Mouse (Mus musculus) adrenal gland, postnatal 36 days (tissue): Measurements from ENCODE around the gene Htra1. TPM values are rescaled to one million over a fixed set of nuclear protein-coding genes. Genes with fewer than 3 reads are reported as not detected.

Experiments
- DNase-seq, 2 experiments: peaks; one replicate each; pipeline ENCODE4 v3.0.0; 2021; ENCODE audit warnings: mixed read lengths in 1 of 2
- long read RNA-seq, 2 experiments: library from polyadenylated mRNA; stranded (forward); transcript quantifications; one replicate each; pipeline ENCODE4 v2.0.0; 2021; ENCODE audit warnings: borderline sequencing depth in 2 of 2
- total RNA-seq, 2 experiments: library from RNA; stranded (reverse); gene quantifications; 2 replicates each; pipeline ENCODE4 v1.2.3; 2021

Htra1 gene
- 10 to 100 TPM; 38.5 to 94.6 TPM for total RNA-seq
- long read RNA-seq, experiment 1, transcript Htra1-201 (9 exons, 2,041 nt): major isoform, 92 of 97 reads
- long read RNA-seq, experiment 1, partial matches to known transcripts: 2 of 97 reads
- long read RNA-seq, experiment 1, other reads (novel, unspliced or antisense): 3 of 97 reads
- long read RNA-seq, experiment 2, transcript Htra1-201 (9 exons, 2,041 nt): major isoform, 54 of 60 reads
- long read RNA-seq, experiment 2, partial matches to known transcripts: 1 of 60 reads
- long read RNA-seq, experiment 2, other reads (novel, unspliced or antisense): 5 of 60 reads

DNA sequence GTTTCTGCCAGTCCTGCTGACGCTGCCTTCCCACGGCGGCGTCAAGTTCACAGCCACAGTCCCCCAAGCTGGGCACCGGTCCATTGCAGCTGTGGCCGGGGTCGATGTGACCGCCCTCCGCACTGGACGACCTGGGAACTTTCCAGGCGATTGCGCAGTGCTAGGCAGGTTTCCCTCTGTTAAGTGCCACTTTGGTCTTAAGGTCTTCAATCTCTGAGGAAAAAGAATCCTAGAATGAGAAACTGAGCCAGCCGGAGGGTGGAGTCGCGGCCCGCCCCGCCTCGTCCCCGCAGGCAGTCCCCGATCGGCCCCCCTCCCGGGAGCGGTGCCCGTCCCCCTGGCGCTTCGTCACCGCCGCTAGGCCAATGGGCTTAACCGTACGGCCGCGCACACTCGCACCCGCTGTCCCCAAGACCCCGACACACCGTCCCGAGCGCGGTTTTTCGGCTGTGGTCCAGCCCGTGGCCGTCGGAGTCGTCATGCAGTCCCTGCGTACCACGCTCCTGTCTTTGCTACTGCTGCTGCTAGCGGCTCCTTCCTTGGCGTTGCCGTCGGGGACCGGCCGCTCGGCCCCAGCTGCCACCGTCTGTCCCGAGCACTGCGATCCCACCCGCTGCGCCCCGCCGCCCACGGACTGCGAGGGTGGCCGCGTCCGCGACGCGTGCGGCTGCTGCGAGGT, at the start of gene Htra1:
Gene Htra1 (plus strand): TSS at position 319 of the 679 bp plus-strand sequence.
- DNase-seq: peak; percentile 90 to 93

DNA sequence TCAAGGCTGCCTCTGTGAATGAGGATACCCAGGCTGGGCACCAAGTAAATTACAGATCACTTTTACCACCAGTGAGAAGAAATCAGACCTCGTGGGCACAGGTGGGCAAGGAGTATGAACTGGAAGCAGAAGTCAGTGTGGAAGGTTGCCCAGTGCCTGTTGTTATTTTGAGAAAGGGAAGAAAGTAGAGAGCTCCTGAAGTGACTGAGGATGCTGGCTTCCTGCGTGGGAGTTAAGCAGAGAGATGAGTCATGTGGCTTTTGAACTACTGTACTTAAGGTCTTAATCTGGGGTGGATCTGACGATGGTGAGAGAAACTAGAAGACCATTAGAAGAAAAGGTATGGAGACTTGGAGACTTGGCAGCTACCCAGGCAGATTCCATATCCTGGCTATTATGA, 49.7 kb upstream of the Htra1 start:
- no peak for DNase-seq

DNA sequence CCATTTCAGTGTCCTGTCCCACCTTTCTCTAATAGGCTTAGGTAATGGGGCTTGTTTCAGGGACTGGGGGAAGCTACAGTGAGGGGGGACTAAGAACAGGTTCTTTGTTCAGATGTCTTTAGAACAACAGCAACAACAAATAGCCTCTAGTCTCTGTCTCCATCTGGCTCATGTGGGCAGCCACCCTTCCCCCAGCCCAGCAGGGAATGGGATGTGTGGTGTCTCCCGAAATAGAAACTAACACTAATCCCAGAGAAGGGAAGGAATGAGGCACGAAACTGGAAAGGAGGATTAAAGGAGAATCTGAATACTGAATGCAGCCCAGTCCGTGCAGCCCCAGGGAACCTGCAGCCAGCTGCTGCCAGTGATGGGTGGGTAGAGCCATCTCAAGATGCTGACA, 48.0 kb upstream of the Htra1 start:
- no peak for DNase-seq

DNA sequence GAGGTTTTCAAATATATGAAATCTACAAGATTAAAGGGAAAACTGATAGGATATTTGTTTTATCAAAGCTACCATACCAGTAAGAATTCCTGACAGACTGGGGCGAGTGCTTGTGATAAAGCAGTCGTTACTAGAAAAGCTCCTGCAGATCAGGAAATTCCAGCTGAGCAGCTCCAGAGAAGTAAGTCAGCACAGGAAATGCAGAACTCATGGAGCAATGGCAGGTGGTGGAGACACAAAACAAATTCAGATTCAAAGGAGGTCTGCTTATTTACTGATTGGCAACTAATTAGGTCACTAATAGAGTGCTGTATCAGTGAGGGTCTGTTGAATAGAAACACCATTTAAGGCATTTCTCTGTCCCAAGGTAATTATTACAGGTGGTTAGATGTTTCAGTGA, 45.0 kb upstream of the Htra1 start:
- DNase-seq: no peak

DNA sequence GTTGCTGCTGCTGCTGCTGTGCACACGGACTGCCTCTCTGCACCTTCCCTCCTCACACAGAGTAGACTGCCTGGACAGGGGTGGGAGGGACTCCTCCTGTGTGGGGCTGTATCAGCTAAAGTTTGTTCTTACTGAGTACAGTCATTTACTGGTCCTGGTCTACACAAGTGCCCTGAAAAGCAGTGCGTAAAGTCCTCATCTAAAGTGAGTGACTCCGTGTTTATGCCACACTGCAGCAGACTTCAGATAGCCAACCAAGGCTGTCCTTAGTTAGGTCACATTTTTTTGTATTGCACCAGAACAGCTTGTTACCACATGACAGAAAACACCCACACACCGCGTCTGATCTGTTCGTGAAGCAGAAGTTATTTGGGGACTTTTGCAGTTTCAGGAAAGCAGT, 42.9 kb upstream of the Htra1 start:
- no peak for DNase-seq

DNA sequence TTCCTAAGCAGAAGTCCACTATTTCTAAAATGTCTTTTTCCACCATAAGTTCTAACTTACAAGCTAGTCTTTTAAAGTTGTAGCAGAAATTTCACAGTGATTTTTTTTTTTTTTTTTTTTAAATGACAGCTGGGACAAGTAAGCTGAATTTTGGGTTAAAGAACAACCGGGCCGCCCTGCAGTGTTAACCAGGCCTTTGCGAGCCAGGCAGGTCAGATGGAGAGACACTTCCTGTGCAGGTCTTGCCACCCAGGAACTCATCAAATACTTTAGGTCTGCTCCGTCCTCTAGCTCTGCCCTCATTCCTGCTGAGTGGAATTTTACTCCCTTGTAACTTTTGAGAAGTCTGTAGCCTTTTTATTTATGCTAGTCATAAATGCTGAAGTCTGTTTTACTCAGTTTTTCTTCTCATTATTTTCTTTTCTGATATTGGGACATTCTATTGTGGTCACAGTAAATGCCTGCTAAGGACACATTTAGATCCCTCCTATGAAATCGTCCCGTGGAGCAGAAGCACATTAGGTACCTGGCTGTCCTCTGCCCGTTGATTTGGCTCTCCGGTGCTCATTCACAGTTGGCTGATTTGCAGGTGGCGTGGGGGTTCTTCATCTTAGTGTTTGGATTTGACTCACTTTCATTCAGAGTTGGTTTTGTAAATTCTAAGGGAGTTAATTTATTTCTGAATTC, 40.8 kb upstream of the Htra1 start:
- DNase-seq: no peak

DNA sequence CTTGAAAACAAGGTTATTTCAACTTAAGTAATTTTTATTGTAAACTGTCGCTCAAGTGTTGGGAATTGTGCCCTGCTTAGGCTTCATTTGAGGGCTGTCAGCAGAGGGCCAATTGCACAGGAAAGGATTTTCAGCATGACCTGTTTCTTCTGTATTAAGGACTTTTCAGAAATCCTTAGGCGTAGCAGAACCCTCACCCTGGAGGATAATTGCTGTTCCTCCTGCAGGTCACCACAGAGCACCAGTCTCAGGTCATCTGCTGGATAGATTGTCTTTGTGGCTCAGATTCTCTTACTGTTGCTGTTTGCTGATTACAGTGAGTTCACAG, 40.3 kb upstream of the Htra1 start:
- no peak for DNase-seq

DNA sequence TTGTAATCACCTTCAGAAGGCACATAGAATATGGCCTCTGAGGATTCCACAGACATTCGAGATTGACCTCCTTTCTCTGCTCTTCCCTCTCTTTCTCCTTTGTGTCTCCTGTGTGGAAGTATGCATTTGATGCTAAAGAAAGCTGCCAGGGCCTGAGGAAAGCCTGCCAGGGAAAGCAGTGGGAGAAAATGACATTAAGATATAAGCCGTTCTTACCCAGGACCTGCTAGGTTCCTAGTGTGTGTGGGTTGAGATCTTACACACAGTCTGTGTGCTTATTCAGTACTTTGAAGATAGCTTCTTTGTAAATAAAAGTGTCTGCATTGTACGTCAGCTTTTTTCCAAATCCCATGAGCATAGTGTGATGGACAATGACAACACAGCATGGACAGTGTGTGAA, 39.8 kb upstream of the Htra1 start:
- DNase-seq: no peak

DNA sequence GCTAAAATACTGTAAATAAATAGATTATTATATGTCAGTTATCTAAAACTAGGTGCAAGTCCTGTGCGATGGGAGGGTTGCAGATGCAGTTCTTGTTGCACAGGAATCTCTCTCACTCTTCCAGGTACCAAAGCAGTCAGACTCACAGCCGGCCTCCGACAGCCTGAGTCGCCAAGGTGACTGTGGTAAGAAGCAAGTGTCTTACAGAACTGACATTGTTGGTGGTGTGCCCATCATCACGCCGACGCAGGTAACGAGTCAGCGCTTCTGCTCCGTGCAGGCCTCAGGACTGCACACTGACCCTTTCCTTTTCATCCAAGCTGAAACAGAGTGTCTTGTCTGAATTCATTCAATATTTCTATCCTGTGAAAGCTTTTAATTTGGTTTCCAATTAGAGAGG, 38.7 kb upstream of the Htra1 start:
- no peak for DNase-seq

DNA sequence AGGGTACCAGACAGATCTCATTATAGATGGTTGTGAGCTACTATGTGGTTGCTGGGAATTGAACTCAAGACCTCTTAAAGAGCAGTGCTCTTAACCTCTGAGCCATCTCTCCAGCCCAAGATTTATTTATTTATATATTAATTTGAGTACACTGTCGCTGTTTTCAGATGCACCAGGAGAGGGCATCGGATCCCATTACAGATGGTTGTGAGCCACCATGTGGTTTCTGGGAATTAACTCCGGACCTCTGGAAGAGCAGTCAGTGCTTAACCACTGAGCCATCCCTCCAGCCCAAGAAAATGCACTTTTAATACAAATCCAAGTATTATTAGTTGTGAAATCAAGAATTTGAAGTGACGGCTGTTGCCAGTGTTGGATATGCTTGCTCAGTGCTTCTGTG, 37.5 kb upstream of the Htra1 start:
- DNase-seq: no peak

DNA sequence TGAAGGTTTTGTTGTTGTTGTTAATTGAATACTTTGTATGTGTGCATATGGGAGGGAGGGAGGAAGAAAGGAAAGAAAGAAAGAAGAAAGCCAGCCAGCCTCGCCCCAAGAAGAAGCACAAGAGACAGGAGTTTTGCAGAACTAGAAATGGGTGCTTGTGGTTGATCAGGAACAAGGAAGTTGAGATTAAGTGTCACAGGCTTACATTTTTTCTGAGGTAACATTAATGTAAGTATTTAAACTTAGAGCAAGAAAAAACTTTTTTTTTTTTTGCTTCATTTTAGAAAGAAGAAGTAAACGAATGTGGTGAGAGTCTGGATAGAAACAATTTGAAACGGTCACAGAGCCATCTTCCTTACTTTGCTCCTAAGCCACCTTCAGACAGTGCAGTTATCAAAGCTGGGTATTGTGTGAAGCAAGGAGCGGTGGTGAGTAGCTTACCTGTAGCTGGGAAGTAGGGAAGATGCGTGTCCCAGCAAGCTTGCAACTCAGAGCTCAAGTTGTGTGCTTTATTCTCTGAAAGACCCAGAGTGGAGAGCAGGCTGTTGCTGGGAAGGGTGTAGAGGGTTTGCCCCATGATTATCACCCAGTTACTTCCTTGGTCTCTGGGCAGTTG, 35.6 kb upstream of the Htra1 start:
- no peak for DNase-seq

DNA sequence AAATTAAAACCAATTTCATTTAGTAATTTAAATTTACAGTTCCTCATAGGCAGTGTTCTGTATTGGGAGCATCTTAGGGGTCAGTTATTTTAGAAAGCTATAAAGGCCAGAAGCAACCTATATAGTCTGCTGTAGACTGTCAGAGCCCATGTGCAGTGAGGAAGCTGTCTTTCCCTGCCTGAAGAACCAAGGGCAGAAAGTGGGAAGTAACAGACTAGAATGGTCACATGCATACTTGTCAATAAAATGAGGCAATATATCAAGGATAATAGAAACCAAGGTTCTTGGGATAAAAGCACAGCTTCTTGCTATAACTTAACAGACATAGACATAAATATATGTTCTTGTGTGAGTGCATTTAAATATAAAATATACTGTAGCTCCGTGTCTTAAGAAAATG, 33.0 kb upstream of the Htra1 start:
- DNase-seq: no peak

DNA sequence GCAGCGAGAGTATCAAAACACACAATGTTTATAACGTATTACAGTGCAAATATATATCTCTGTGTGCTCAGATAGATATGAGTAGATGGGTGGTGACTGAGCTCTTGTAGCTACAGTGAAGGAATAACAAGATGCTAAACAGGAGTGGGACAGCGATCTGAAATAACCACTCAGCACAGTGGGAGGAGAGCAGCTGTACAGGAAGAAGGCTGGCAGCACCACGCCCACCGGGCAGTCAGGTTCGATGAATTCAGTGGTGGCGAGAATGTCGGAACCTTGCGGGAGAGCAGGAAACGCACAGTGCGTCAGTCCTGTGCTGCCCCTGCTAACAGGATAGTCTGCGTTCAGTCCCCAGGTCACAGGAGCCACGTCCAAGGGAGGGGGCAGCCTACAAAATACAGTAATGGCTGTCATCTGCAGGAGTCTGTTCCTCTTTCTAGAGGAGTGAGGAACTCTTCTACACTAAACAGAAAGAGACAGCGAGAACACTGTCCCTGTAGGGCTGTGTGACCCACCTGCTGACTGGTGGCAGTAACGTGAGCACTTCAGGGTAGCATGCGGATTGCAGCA, 32.3 kb upstream of the Htra1 start:
- no peak for DNase-seq

DNA sequence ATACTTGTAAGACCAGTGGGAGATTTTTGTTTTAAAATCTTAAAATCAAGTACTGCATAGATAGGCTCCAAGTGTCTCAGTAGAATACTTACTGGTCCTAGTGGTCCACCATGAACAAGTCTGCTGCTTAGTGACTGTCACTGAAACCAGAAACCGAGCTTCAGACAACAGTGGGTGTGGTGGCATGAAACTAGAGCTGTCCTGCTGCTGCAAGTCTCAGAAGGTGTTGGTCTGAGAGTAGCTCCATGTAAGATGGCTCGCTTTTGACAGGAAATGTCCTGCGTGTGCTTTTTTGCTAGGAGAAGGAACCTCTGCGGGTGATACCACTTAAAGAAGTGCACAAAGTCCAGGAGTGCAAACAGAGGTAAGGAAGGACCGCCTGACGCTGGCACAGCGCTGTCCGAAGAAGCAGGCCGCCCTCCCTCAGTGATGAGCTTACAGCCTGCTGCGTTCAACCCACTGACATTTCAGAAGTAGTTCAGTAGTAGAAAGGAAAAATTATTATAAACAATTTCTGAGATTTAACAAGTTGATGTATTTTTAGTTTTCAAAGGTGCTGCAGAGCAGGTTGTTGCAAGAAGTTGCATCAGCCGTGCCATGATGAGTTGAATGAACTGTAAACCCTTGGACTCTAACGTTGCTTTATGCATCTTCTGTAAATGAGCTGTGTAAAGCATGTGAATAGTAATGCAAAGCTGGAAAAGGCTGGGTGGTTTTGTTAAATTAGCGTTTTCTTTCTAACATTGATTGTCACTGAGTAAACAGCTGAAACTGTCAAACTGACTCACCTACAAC, 31.1 kb upstream of the Htra1 start:
- DNase-seq: no peak

DNA sequence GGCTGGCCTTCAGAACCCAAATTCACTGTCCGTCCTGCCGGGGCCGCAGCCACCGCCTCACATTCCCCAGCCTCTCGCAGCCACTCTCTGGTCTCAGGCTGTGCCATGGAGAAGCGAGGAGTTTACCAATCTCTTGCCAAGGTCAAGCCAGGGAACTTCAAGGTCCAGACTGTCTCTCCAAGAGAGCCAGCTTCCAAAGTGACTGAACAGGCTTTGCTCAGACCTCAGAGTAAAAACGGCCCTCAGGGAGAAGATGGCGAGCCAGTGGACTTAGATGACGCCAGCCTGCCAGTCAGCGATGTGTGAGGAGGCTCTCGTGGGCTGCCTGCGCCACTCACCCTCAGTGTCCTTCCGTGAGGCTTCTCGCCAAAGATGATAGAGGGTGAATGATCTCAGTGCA, 25.1 kb upstream of the Htra1 start:
- peak; percentile 69 for DNase-seq

DNA sequence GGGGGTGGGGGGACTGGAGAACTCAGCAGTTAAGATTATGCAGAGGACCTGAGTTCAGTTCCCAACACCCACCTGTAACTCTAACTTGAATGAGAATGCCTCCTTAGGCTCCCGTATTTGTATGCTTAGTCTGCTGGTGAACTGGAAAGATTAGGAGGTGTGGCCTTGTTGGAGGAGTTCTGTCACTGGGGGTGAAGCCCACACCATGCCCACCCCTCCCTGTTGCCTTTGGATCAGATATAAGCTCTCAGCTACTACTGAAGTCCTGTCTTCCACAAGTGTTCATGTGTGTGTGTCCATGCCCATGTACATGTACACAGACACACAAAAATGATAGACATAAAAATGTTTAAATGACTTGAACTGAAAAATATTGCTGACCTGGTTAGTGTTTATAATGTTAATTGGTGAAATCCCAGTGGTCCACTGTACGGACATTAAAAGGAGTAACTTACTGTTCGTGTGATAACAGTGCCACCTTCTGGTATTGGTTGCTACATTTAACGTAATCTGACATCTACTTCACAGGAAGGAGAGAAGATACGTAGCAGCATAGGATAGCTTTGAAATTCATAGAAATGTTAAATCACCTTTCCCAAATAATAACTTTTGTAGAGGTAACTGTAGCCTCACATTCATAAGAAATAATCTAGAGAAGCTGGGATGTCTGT, 21.1 kb upstream of the Htra1 start:
- peak in 1 of 2 experiments; percentile 46 for DNase-seq

DNA sequence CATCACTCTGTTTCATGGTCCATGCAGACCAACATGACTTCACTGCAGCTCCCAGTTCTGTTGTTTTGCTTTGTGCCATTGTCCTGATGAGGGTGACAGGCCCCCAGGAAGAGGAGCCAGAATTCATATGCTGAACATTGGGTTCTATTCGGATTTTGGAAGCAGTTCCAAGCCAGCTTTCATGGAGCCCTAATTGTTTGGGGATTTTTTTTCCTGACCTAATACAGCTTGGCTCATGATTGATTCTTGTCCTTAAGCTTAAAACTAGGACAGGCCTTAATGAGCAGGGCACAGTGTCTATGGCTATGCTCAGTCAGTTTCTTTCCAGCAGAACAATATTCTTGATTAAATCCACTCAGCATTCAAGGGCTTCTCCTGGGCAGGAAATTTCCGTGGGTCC, 17.7 kb upstream of the Htra1 start:
- DNase-seq: no peak

DNA sequence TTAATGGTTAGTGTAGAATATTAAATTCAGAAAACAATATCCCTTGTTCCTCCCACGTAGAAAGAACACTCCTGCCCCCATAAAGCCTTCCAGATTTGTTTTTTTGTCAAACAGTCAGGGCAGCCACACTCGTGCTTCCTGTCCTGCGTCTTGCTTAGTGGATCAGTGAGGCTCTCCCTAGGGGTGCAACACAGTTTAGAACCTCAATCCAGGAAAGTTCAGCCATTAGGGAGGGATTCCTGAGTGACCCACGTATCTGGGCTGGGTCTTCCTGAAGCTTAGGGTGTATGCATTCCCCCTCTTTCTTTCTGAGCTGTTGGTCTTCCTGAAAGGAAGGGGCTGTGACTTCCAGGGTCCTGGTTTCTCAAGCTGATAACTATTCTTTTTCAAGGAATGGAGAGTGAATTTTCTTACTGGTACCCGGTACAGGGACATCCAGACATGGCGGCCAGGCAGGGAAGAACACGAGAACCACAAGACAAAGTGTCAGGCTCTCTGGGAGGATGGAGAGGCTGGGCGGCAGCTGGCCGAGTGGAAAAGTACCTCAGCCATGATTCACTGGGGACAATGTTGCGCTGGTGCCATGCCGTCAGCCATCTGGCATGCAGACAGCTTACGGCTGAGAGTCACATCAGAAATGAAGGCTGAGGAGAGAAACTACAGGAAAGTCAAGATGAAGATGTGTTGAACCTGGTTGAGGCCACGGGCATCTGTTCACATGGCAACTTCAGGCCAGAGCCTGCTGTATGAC, 12.8 kb upstream of the Htra1 start:
- peak; percentile 81 to 84 for DNase-seq

DNA sequence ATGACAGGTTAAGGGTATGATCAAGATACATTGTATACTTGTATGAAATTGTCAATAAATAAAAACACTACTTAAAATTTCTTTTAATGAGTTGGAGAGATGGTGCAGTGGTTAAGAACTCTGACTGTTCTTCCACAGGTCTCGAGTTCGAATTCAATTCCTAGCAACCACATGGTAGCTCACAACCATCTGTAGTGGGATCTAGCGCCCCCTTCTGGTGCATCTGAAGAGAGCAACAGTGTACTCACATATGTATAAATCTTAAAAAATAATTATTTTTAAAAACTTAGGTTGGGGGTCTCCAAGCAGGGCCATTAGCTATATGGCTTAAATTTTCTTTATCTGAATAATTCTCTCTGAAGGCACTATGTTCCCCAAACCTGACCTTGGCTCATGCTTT, 5.5 kb upstream of the Htra1 start:
- DNase-seq: no peak

DNA sequence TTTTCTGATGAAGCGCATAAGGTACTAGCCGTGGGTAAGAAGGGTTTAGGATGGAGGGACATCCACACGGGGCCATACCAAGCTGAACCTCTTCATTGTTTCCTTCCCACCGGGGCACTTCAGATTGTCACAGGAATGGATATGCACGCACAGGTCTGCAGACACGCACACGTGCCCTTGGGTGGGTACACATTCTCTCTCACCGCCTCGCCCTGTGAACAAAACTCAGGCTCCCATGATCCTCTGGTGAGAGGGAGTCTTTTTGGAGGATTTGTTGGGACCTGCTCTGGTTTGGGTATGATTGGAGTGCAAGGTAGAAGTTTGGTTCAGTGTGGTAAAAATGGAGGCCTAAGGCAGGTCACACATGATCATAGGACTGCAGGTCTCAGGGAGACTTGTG, 3.0 kb upstream of the Htra1 start:
- DNase-seq: no peak

DNA sequence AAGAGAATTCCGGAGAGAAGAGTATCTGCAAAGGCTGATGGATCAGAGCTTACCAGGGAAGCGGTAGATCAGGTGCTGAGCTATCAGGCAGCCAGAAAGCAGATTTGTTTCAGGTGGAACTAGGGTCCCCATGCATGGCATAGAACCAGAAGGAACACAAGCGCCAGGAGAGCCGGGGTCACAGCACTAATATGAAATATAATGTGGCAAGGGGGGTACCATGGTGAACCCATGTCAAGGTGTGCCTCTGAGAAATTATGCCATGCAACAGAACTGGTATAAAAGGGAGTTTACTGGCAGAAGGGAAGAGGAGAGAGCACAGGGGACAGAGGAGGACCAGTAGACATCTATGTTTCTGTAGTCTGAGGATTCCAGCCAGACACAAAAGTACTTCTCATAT, 1.3 kb upstream of the Htra1 start:
- DNase-seq: no peak
